Mouse (Mus musculus): ENCODE results near the gene Zfp770. TPM values are rescaled to one million over a fixed set of nuclear protein-coding genes. Genes with fewer than 3 reads are reported as not detected.

Zfp770 gene
- total RNA-seq (2014; rRNA removed; ENCODE audit: low replicate concordance) (6.7 and 7.3 TPM in 2 replicates), polyA plus RNA-seq (2015; fragmentation: Nextera tagmentation; extraction: Ambion mirVana) (2.9 and 3.3 TPM in 2 replicates)

DNA sequence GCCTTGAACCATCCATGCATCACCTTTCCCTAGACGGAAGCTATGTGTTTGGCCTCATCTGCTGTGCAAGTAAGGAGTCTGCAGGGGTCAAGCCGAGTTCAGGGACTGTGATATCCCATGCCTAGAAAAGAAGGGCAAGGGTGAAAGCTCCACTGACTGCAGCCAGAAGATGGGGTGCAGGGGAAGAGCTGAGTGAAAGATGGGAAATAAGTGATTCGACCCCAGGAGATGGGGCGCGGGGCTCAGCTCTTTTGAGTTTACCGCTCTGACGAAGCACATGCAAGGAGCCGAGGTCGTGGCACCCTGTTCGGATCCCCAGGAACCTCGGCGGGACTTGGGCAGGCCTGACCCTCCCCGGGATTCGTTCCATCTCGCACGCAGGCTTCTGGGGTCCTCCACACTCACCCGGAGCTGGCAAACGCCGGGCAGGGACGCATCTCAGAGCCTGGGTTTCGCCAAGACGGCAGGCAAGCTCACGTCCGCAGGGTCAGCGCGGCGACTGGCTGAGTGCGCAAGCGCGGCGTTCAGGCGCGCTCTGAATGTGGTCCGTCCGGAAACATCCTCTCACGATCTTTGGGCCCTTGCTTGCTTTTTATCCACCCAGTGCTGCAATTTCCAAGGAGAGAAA is at the start of gene Zfp770:
TSS of gene Zfp770 (minus strand) at position 538 of the 628 bp plus-strand sequence.
- Histone ChIP-seq H3K9me3 (replicated peaks; ENCODE audit: control insufficient read depth, low read length) (no peaks in the 10 kb centered on the region), H3K4me3 (ENCODE audit: low read depth, low read length) (peak within 1 kb of the TSS; percentile 80), H3K36me3 (replicated peaks; ENCODE audit: control insufficient read depth, insufficient read depth, low read length) (peaks cover 13% of the 10 kb centered on the region), H3K27ac (ENCODE audit: low read depth) (peak within 1 kb of the TSS; percentile 84), H3K9ac (replicated peaks; ENCODE audit: low read depth, low read length) (peak within 1 kb of the TSS; percentile 95), H3K4me1 (ENCODE audit: control insufficient read depth, insufficient read depth) (peaks cover 11% of the 10 kb centered on the region), H3K27me3 (ENCODE audit: control insufficient read depth, insufficient read depth, low read length) (no peaks in the 10 kb centered on the region), H3K4me2 (ENCODE audit: low read depth, low read length) (peak within 1 kb of the TSS; percentile 85)
- TF ChIP-seq CTCF (IDR thresholded peaks at IDR 0.05; ENCODE audit: low read depth) = no peak
- no peak for TF ChIP-seq EP300 (IDR thresholded peaks at IDR 0.05; ENCODE audit: low read depth)
- ATAC-seq (ENCODE audit: insufficient read depth, low read depth) (peak; percentile 93), DNase-seq (ENCODE audit: low spot score) (peak; percentile 49)
- WGBS = under 1% methylated on average over 36 of the region's 36 CpGs

DNA sequence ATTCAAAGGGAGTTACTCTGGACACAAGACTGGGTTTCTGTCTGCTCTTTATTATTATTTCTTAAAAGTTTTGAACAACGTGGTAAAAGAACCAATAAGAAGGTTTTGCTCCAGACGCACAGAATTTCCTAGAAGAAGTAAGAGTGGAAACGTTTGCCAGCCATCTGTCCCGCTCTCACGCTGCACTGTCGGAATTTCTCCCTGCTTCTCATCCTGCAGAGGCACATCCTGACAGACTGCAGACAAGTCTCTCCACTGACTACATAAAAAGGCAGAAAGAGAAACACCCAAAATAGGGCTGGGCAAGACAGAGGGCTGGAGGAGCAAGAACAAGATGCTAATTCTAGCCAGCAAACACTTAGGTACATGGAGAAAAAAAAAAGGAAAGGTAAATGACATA is 48.2 kb upstream of the Zfp770 start:
- WGBS = 18% methylated on average over 6 of the region's 6 CpGs
- H3K4me3 ChIP-seq (ENCODE audit: low read depth, low read length) = no peak overlapping the region
- H3K36me3 ChIP-seq (replicated peaks; ENCODE audit: control insufficient read depth, insufficient read depth, low read length) = no peaks in the 10 kb centered on the region
- H3K4me1 ChIP-seq (ENCODE audit: control insufficient read depth, insufficient read depth) = peaks cover 5% of the 10 kb centered on the region; the same call in 1 of the 2 replicates
- no peaks in the 10 kb centered on the region for H3K9me3 ChIP-seq (replicated peaks; ENCODE audit: control insufficient read depth, low read length)
- H3K9ac ChIP-seq (replicated peaks; ENCODE audit: low read depth, low read length) = no peak overlapping the region
- H3K27ac ChIP-seq (ENCODE audit: low read depth) = no peak overlapping the region
- peak overlapping the region; percentile 21; the same call in 1 of the 2 replicates for H3K4me2 ChIP-seq (ENCODE audit: low read depth, low read length)
- no peak for DNase-seq (ENCODE audit: low spot score)
- no peak for ATAC-seq (ENCODE audit: insufficient read depth, low read depth)
- TF ChIP-seq CTCF (IDR thresholded peaks at IDR 0.05; ENCODE audit: low read depth) (no peak), EP300 (IDR thresholded peaks at IDR 0.05; ENCODE audit: low read depth) (no peak)
- H3K27me3 ChIP-seq (ENCODE audit: control insufficient read depth, insufficient read depth, low read length) = no peaks in the 10 kb centered on the region

- no peaks in the 10 kb centered on the region for H3K36me3 ChIP-seq (replicated peaks; ENCODE audit: control insufficient read depth, insufficient read depth, low read length)
- H3K4me1 ChIP-seq (ENCODE audit: control insufficient read depth, insufficient read depth) = no peaks in the 10 kb centered on the region
- no peak overlapping the region for H3K27ac ChIP-seq (ENCODE audit: low read depth)
- H3K4me3 ChIP-seq (ENCODE audit: low read depth, low read length) = no peak overlapping the region
- WGBS = 7% methylated on average over 4 of the region's 4 CpGs
- H3K4me2 ChIP-seq (ENCODE audit: low read depth, low read length) = no peak overlapping the region
- DNase-seq (ENCODE audit: low spot score) = no peak
- no peak overlapping the region for H3K9ac ChIP-seq (replicated peaks; ENCODE audit: low read depth, low read length)
- no peaks in the 10 kb centered on the region for H3K9me3 ChIP-seq (replicated peaks; ENCODE audit: control insufficient read depth, low read length)
- TF ChIP-seq CTCF (IDR thresholded peaks at IDR 0.05; ENCODE audit: low read depth) (no peak), EP300 (IDR thresholded peaks at IDR 0.05; ENCODE audit: low read depth) (no peak)
- no peaks in the 10 kb centered on the region for H3K27me3 ChIP-seq (ENCODE audit: control insufficient read depth, insufficient read depth, low read length)
- ATAC-seq (ENCODE audit: insufficient read depth, low read depth) = no peak
Observed at GRCm38 (mm10) chr2:114237639-114238038, 36.4 kb upstream of the Zfp770 start.

DNA sequence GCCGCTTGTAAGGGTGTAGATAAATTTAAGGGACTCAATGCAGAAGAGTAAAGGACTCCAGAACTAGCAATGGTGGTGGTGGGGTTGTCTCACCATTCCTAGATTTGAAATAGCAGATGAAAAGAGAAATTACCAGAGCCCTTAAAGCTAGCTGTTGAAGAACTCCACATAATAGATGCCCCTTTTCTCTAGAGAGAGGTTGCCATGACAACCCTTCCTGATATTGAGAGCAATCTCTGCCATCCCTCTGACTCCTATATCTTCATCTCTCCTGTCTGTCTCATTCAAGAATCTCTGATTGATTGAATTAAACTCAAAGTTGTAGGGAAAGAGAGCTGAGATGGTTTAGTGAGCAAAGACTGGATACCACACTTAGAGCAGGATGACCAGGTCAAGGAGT is 35.3 kb upstream of the Zfp770 start:
- H3K27ac ChIP-seq (ENCODE audit: low read depth) = no peak overlapping the region

GRCm38 (mm10) chr2:114235584-114235983 is 34.3 kb upstream of the Zfp770 start:
- Histone ChIP-seq H3K27me3 (ENCODE audit: control insufficient read depth, insufficient read depth, low read length) (no peaks in the 10 kb centered on the region), H3K4me3 (ENCODE audit: low read depth, low read length) (no peak overlapping the region), H3K4me1 (ENCODE audit: control insufficient read depth, insufficient read depth) (no peaks in the 10 kb centered on the region), H3K9ac (replicated peaks; ENCODE audit: low read depth, low read length) (no peak overlapping the region), H3K36me3 (replicated peaks; ENCODE audit: control insufficient read depth, insufficient read depth, low read length) (no peaks in the 10 kb centered on the region), H3K27ac (ENCODE audit: low read depth) (no peak overlapping the region), H3K4me2 (ENCODE audit: low read depth, low read length) (no peak overlapping the region), H3K9me3 (replicated peaks; ENCODE audit: control insufficient read depth, low read length) (no peaks in the 10 kb centered on the region)
- DNase-seq (ENCODE audit: low spot score) (no peak), ATAC-seq (ENCODE audit: insufficient read depth, low read depth) (no peak)
- 67% methylated on average over 3 of the region's 3 CpGs for WGBS
- TF ChIP-seq CTCF (IDR thresholded peaks at IDR 0.05; ENCODE audit: low read depth) = no peak
- TF ChIP-seq EP300 (IDR thresholded peaks at IDR 0.05; ENCODE audit: low read depth) = no peak

More for the DNA sequence above, 35.3 kb upstream of the Zfp770 start:
- Histone ChIP-seq H3K9me3 (replicated peaks; ENCODE audit: control insufficient read depth, low read length) (no peaks in the 10 kb centered on the region), H3K4me1 (ENCODE audit: control insufficient read depth, insufficient read depth) (no peaks in the 10 kb centered on the region), H3K4me3 (ENCODE audit: low read depth, low read length) (no peak overlapping the region), H3K27me3 (ENCODE audit: control insufficient read depth, insufficient read depth, low read length) (no peaks in the 10 kb centered on the region), H3K4me2 (ENCODE audit: low read depth, low read length) (no peak overlapping the region), H3K9ac (replicated peaks; ENCODE audit: low read depth, low read length) (no peak overlapping the region), H3K36me3 (replicated peaks; ENCODE audit: control insufficient read depth, insufficient read depth, low read length) (no peaks in the 10 kb centered on the region)
- ATAC-seq (ENCODE audit: insufficient read depth, low read depth) (no peak), DNase-seq (ENCODE audit: low spot score) (no peak)
- 69% methylated on average over 1 of the region's 1 CpGs for WGBS
- TF ChIP-seq EP300 (IDR thresholded peaks at IDR 0.05; ENCODE audit: low read depth) = no peak
- TF ChIP-seq CTCF (IDR thresholded peaks at IDR 0.05; ENCODE audit: low read depth) = no peak

- Histone ChIP-seq H3K4me3 (ENCODE audit: low read depth, low read length) (no peak overlapping the region), H3K4me1 (ENCODE audit: control insufficient read depth, insufficient read depth) (no peaks in the 10 kb centered on the region), H3K27me3 (ENCODE audit: control insufficient read depth, insufficient read depth, low read length) (no peaks in the 10 kb centered on the region), H3K36me3 (replicated peaks; ENCODE audit: control insufficient read depth, insufficient read depth, low read length) (no peaks in the 10 kb centered on the region), H3K9ac (replicated peaks; ENCODE audit: low read depth, low read length) (no peak overlapping the region), H3K9me3 (replicated peaks; ENCODE audit: control insufficient read depth, low read length) (no peaks in the 10 kb centered on the region), H3K4me2 (ENCODE audit: low read depth, low read length) (no peak overlapping the region), H3K27ac (ENCODE audit: low read depth) (no peak overlapping the region)
- TF ChIP-seq EP300 (IDR thresholded peaks at IDR 0.05; ENCODE audit: low read depth) = no peak
- no peak for TF ChIP-seq CTCF (IDR thresholded peaks at IDR 0.05; ENCODE audit: low read depth)
- DNase-seq (ENCODE audit: low spot score) (no peak), ATAC-seq (ENCODE audit: insufficient read depth, low read depth) (no peak)
- WGBS = 63% methylated on average over 2 of the region's 2 CpGs
Observed at GRCm38 (mm10) chr2:114231248-114231647, 30.0 kb upstream of the Zfp770 start.

Measured in heart, postnatal 0 days (tissue).